Mouse (Mus musculus) limb, embryonic 15.5 days (tissue): ENCODE measurements around the gene Hsd17b13. TPM values are rescaled to one million over a fixed set of nuclear protein-coding genes. Genes with fewer than 3 reads are reported as not detected.

Experiments
- ATAC-seq: fragments of 200-750 bp; cut with Nextera tagmentation; 2 replicates; pipeline ENCODE4 v1.8.0; 2017; ENCODE audit warnings: low read depth, moderate TSS enrichment; ENCODE audit not compliant: insufficient number of reproducible peaks, low FRiP score, low TSS enrichment
- H3K27ac ChIP-seq: fragments of 300-500 bp; sonication (generic); 2 replicates; pipeline ENCODE4 v1.5.1; 2015; ENCODE audit warnings: moderate library complexity, mild to moderate bottlenecking, inconsistent platforms
- H3K27me3 ChIP-seq: fragments of 300-500 bp; sonication (generic); 2 replicates; pipeline ENCODE4 v1.6.1; 2015; ENCODE audit warnings: inconsistent platforms
- H3K36me3 ChIP-seq: fragments of 300-500 bp; sonication (generic); 2 replicates; pipeline ENCODE4 v1.6.1; 2015; ENCODE audit warnings: inconsistent platforms
- H3K4me1 ChIP-seq: fragments of 300-500 bp; sonication (generic); 2 replicates; pipeline ENCODE4 v1.6.1; 2015; ENCODE audit warnings: inconsistent platforms
- H3K4me2 ChIP-seq: fragments of 300-500 bp; sonication (generic); 2 replicates; pipeline ENCODE4 v1.6.1; 2015; ENCODE audit warnings: mild to moderate bottlenecking, inconsistent platforms
- H3K4me3 ChIP-seq: fragments of 300-500 bp; sonication (generic); 2 replicates; pipeline ENCODE4 v1.5.1; 2015; ENCODE audit warnings: mild to moderate bottlenecking, inconsistent platforms
- H3K9ac ChIP-seq: fragments of 300-500 bp; sonication (generic); 2 replicates; pipeline ENCODE4 v1.6.1; 2015; ENCODE audit warnings: inconsistent platforms
- H3K9me3 ChIP-seq: fragments of 300-500 bp; sonication (generic); 2 replicates; pipeline ENCODE4 v1.6.1; 2016; ENCODE audit warnings: inconsistent platforms
- WGBS: fragments of 180-500 bp; shearing (Covaris S2); methylation state at CpG from one replicate; pipeline ENCODE4 v1.1.7; 2015; 5-methylcytosine and 5-hydroxymethylcytosine counted together
- polyA plus RNA-seq: library from polyadenylated mRNA; unstranded; fragments of >200 nt; fragmentation: Nextera tagmentation; extraction: Ambion mirVana; gene quantifications from 2 replicates; pipeline ENCODE4 v1.2.1, GENCODE M21; 2015

Gene Hsd17b13
- polyA plus RNA-seq, 1 experiment from 2014 or later = 0.18 TPM

GRCm38 (mm10) chr5:103906173-103906572, 71.0 kb downstream of the Hsd17b13 start:
- H3K27me3 ChIP-seq = no peaks in the 10 kb centered on the region
- no peak overlapping the region for H3K4me2 ChIP-seq
- H3K36me3 ChIP-seq = no peaks in the 10 kb centered on the region
- WGBS = 87% methylated on average over 6 of the region's 6 CpGs
- H3K9me3 ChIP-seq = no peaks in the 10 kb centered on the region
- no peak overlapping the region for H3K4me3 ChIP-seq
- no peak overlapping the region for H3K9ac ChIP-seq
- H3K27ac ChIP-seq = no peak overlapping the region
- H3K4me1 ChIP-seq = peaks cover 7% of the 10 kb centered on the region
- ATAC-seq = no peak

Other genes starting within 250 kb of the Hsd17b13 start
- gene Klhl8, start 66.2 kb downstream of the Hsd17b13 start, polyA plus RNA-seq = 13.7 and 15.5 TPM in 2 replicates
- gene Hsd17b11, start 44.5 kb upstream of the Hsd17b13 start, polyA plus RNA-seq = 2.9 and 4.0 TPM in 2 replicates
- 57.0 and 59.6 TPM in 2 replicates for gene Nudt9, start 68.9 kb upstream of the Hsd17b13 start, polyA plus RNA-seq
- not detected in 2 replicates for gene Gm17660, start 100.2 kb upstream of the Hsd17b13 start, polyA plus RNA-seq
- 96.7 and 115 TPM in 2 replicates for gene Sparcl1, start 136.3 kb upstream of the Hsd17b13 start, polyA plus RNA-seq
- gene Dspp, start 193.3 kb upstream of the Hsd17b13 start, polyA plus RNA-seq = not detected in 2 replicates
- 7.7 and 14.3 TPM in 2 replicates for gene Dmp1, start 225.2 kb upstream of the Hsd17b13 start, polyA plus RNA-seq